Mouse (Mus musculus) olfactory bulb, adult 2 months (tissue): Measurements from ENCODE around the gene Col26a1.

Experiments
- CTCF ChIP-seq: fragments of 200-500 bp; IDR thresholded peaks from 2 replicates; pipeline ENCODE4 v1.5.1; 2012; ENCODE audit warnings: low read depth, mild to moderate bottlenecking, low read length, moderate library complexity; ENCODE audit not compliant: insufficient read depth
- POLR2A ChIP-seq: fragments of 200-500 bp; IDR thresholded peaks from 2 replicates; pipeline ENCODE4 v1.6.1; 2012; ENCODE audit warnings: mild to moderate bottlenecking, low read depth, low read length, moderate library complexity; ENCODE audit not compliant: insufficient read depth

DNA sequence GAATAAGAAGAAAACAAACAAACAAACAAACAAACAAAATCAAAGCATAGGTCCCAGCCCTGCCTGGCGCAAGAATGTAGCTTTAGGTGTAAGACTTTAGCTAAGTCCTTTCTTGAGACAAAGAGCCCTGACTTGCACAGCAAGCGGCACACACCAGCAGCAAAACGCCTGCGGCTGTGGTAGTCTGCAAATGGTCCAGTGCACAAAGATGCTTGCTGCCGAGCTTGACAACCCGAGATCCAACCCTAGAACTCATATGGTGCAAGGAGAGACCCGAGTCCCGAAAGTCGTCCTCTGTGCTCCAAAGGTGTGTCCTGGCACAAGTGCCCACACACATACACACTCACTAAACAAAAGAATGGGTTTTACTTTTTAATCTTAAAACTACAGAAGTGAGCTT lies 19.7 kb downstream of the Col26a1 start:
- no peak for TF ChIP-seq CTCF
- no peak for TF ChIP-seq POLR2A
